Mouse (Mus musculus): Measurements from ENCODE around the gene Mslnl.

GRCm38 (mm10) chr17:25765886-25766285 is 30.0 kb downstream of the Mslnl start:
- TF ChIP-seq CTCF (IDR thresholded peaks at IDR 0.05; ENCODE audit: low read depth, low read length) (no peak), TAL1 (conservative IDR thresholded peaks at IDR 0.05; ENCODE audit: low read depth, low read length) (no peak), POLR2AphosphoS5 (IDR thresholded peaks at IDR 0.05; ENCODE audit: insufficient replicate concordance, low read depth, low read length) (no peak), GATA1 (IDR thresholded peaks at IDR 0.05; ENCODE audit: borderline replicate concordance, low read length) (no peak), GATA2 (IDR thresholded peaks at IDR 0.05; ENCODE audit: borderline replicate concordance, low read depth, low read length) (no peak)

All from G1E (cell line).